Mouse (Mus musculus): ENCODE results near the gene Dglucy. TPM values are rescaled to one million over a fixed set of nuclear protein-coding genes. Genes with fewer than 3 reads are reported as not detected.

Gene Dglucy
- total RNA-seq (2012; rRNA removed) = 6.2 and 20.9 TPM in 2 replicates

DNA sequence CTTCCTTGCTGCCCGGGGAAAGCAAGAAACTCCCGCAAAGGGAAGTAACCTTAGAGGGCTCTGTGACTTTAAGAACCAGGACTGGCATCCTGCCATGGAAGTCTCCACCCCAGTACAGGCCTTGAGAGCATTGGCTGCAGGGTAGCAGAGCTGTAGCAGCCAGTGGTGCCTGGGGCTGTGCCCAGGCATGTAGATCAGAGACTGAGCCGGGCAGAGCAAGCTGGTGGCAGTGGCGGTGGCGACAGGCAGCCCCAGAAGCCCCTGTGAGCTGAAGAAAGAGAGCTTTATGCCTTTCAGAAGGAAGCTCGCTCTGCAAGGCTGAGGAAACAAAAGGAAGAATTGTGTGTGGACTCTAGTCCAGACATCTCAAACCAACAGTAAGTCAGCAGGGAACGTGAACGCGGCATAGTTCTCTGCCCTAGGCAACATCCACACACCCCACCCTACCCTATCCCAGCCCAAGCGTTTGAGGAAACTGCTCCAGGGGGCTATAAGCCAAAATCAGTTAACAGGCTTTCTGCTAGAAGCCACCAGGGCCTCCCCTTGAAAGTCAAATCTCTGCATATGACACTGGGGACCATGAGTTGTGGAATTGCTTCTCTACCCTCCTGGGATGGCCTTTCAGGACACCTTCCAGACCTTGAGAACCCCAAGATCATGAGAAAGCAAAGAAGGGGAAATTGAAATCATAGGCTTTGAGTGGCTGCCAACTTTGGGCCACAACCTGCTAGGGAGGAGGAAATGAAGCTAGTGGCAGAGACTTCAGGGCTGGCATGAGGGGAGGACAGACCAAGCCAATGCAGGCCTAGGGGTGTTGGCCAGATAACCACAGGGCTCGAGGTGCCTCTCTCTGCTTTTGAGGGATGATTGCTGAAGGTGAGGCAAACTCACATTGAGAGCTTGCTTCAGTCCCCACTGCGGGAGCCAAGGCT lies at the start of gene Dglucy:
Gene Dglucy, plus strand, starts transcription at position 124 of the 932 bp plus-strand sequence.
- no peaks in the 10 kb centered on the region for H3K9me3 ChIP-seq (ENCODE audit: control insufficient read depth, insufficient read depth, low read depth, low read length)
- H3K27ac ChIP-seq (ENCODE audit: insufficient read depth, low read depth, low read length, poor library complexity, severe bottlenecking) = no peak within 1 kb of the TSS
- in situ Hi-C loops (cut with MboI; ENCODE audit: low sequenced_read_pairs in 2 of 2, unreplicated experiment in 2 of 2) = no loop called here
- H3K36me3 ChIP-seq (ENCODE audit: control insufficient read depth, insufficient read depth, low read length, poor library complexity, severe bottlenecking) = no peaks in the 10 kb centered on the region
- no peak for DNase-seq (ENCODE audit: low read depth, low spot score)
- peak within 1 kb of the TSS; percentile 20 to 41; a peak in 3 of 4 replicates for H3K4me3 ChIP-seq (ENCODE audit: insufficient read depth in 1 of 2, low read depth in 1 of 2, low read length in 2 of 2, poor library complexity in 1 of 2, severe bottlenecking in 1 of 2)
- TF ChIP-seq HCFC1 (IDR thresholded peaks at IDR 0.05; ENCODE audit: borderline replicate concordance, insufficient read depth, low read length) (no peak), MAFK (IDR thresholded peaks at IDR 0.05; ENCODE audit: insufficient read depth, low read depth, low read length) (no peak), ZC3H11A (IDR thresholded peaks at IDR 0.05; ENCODE audit: borderline replicate concordance, low read depth, low read length) (no peak), ZNF384 (IDR thresholded peaks at IDR 0.05; ENCODE audit: low read depth, low read length) (no peak), CHD2 (IDR thresholded peaks at IDR 0.05; ENCODE audit: low read depth, low read length) (no peak)
- peak within 1 kb of the TSS; percentile 8; the same call in 1 of the 2 replicates for H3K9ac ChIP-seq (ENCODE audit: insufficient read depth, low read depth, low read length, poor library complexity, severe bottlenecking)
- peaks cover 0 to 10% of the 10 kb centered on the region in 2 experiments; a peak in 2 of 4 replicates for H3K4me1 ChIP-seq (ENCODE audit: control insufficient read depth in 2 of 2, insufficient read depth in 2 of 2, low read length in 2 of 2, poor library complexity in 1 of 2)

DNA sequence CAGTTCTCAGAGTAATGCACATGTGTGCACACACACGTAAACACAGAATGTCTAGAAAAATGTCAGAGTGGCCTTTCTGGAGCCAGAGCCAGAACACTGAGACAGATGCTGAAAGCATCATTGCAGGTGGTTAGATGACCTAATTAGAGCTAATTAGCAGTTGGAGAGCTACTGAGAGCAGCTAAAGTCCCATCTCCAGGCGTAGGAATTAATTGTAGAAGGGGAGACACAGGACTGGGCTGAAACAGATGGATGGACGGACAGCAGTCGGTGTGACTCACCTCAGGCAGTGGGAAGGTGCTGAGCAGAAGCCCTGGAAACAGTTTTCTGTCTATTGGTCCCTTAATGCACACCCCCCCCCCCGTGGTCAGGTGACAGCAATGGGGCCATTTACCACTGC lies 43.7 kb upstream of the Dglucy start:
- Histone ChIP-seq H3K9ac (ENCODE audit: insufficient read depth, low read depth, low read length, poor library complexity, severe bottlenecking) (no peak overlapping the region), H3K27ac (ENCODE audit: insufficient read depth, low read depth, low read length, poor library complexity, severe bottlenecking) (no peak overlapping the region), H3K4me3 (ENCODE audit: insufficient read depth in 1 of 2, low read depth in 1 of 2, low read length in 2 of 2, poor library complexity in 1 of 2, severe bottlenecking in 1 of 2) (no peak overlapping the region), H3K4me1 (ENCODE audit: control insufficient read depth in 2 of 2, insufficient read depth in 2 of 2, low read length in 2 of 2, poor library complexity in 1 of 2) (no peaks in the 10 kb centered on the region), H3K36me3 (ENCODE audit: control insufficient read depth, insufficient read depth, low read length, poor library complexity, severe bottlenecking) (no peaks in the 10 kb centered on the region), H3K9me3 (ENCODE audit: control insufficient read depth, insufficient read depth, low read depth, low read length) (no peaks in the 10 kb centered on the region)
- TF ChIP-seq ZC3H11A (IDR thresholded peaks at IDR 0.05; ENCODE audit: borderline replicate concordance, low read depth, low read length) (no peak), MAFK (IDR thresholded peaks at IDR 0.05; ENCODE audit: insufficient read depth, low read depth, low read length) (no peak), CHD2 (IDR thresholded peaks at IDR 0.05; ENCODE audit: low read depth, low read length) (no peak), HCFC1 (IDR thresholded peaks at IDR 0.05; ENCODE audit: borderline replicate concordance, insufficient read depth, low read length) (no peak), ZNF384 (IDR thresholded peaks at IDR 0.05; ENCODE audit: low read depth, low read length) (no peak)
- no peak for DNase-seq (ENCODE audit: low read depth, low spot score)
- in situ Hi-C loops (cut with MboI; ENCODE audit: low sequenced_read_pairs in 2 of 2, unreplicated experiment in 2 of 2) = no loop called here

DNA sequence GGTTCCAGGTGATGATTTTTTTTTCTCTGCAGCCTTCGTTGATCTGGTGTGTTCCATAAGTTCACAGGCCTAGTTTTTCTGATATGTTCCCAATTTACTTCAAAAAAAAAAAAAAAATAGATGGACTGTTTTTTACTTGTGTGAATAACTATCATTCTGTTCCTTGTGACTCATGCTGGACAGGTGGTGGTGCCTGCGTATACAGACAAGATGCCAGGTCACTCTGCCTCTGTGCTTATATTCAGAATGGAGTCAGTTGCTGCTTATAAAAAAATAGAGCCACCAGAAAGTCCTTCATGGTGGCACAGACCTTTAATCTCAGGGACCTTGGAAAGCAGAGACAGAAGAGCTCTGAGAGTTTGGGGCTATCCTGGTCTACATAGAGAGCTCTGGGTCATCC lies 43.3 kb upstream of the Dglucy start:
- TF ChIP-seq CHD2 (IDR thresholded peaks at IDR 0.05; ENCODE audit: low read depth, low read length) (no peak), MAFK (IDR thresholded peaks at IDR 0.05; ENCODE audit: insufficient read depth, low read depth, low read length) (no peak), HCFC1 (IDR thresholded peaks at IDR 0.05; ENCODE audit: borderline replicate concordance, insufficient read depth, low read length) (no peak), ZC3H11A (IDR thresholded peaks at IDR 0.05; ENCODE audit: borderline replicate concordance, low read depth, low read length) (no peak), ZNF384 (IDR thresholded peaks at IDR 0.05; ENCODE audit: low read depth, low read length) (no peak)
- in situ Hi-C loops (cut with MboI; ENCODE audit: low sequenced_read_pairs in 2 of 2, unreplicated experiment in 2 of 2) = no loop called here
- no peak overlapping the region for H3K27ac ChIP-seq (ENCODE audit: insufficient read depth, low read depth, low read length, poor library complexity, severe bottlenecking)
- no peak overlapping the region for H3K4me3 ChIP-seq (ENCODE audit: insufficient read depth in 1 of 2, low read depth in 1 of 2, low read length in 2 of 2, poor library complexity in 1 of 2, severe bottlenecking in 1 of 2)
- H3K9me3 ChIP-seq (ENCODE audit: control insufficient read depth, insufficient read depth, low read depth, low read length) = no peaks in the 10 kb centered on the region
- no peak overlapping the region for H3K9ac ChIP-seq (ENCODE audit: insufficient read depth, low read depth, low read length, poor library complexity, severe bottlenecking)
- no peaks in the 10 kb centered on the region for H3K4me1 ChIP-seq (ENCODE audit: control insufficient read depth in 2 of 2, insufficient read depth in 2 of 2, low read length in 2 of 2, poor library complexity in 1 of 2)
- no peaks in the 10 kb centered on the region for H3K36me3 ChIP-seq (ENCODE audit: control insufficient read depth, insufficient read depth, low read length, poor library complexity, severe bottlenecking)
- DNase-seq (ENCODE audit: low read depth, low spot score) = no peak

DNA sequence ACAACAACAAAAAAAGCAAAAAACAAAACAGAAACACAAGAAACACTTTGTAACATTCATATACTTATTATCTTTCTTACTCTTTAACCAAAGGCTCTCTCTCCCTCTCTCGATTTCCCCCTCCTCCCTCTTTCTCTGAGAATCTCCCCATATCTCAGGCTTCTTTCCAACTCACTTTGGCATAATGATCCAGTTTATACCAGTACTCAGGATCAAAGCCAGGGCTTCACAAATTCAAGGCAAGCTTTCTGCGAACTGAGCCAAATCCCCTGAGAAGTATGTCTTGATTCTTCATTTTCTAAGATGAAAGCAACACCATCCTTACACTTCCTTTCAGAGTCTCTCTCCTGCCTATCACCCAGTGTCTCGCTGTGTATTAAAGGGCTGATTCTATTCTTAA lies 40.4 kb upstream of the Dglucy start:
- H3K4me1 ChIP-seq (ENCODE audit: control insufficient read depth in 2 of 2, insufficient read depth in 2 of 2, low read length in 2 of 2, poor library complexity in 1 of 2) = no peaks in the 10 kb centered on the region
- no peak overlapping the region for H3K4me3 ChIP-seq (ENCODE audit: insufficient read depth in 1 of 2, low read depth in 1 of 2, low read length in 2 of 2, poor library complexity in 1 of 2, severe bottlenecking in 1 of 2)
- H3K9ac ChIP-seq (ENCODE audit: insufficient read depth, low read depth, low read length, poor library complexity, severe bottlenecking) = no peak overlapping the region
- no peaks in the 10 kb centered on the region for H3K36me3 ChIP-seq (ENCODE audit: control insufficient read depth, insufficient read depth, low read length, poor library complexity, severe bottlenecking)
- TF ChIP-seq ZC3H11A (IDR thresholded peaks at IDR 0.05; ENCODE audit: borderline replicate concordance, low read depth, low read length) (no peak), MAFK (IDR thresholded peaks at IDR 0.05; ENCODE audit: insufficient read depth, low read depth, low read length) (no peak), HCFC1 (IDR thresholded peaks at IDR 0.05; ENCODE audit: borderline replicate concordance, insufficient read depth, low read length) (no peak), ZNF384 (IDR thresholded peaks at IDR 0.05; ENCODE audit: low read depth, low read length) (no peak), CHD2 (IDR thresholded peaks at IDR 0.05; ENCODE audit: low read depth, low read length) (no peak)
- in situ Hi-C loops (cut with MboI; ENCODE audit: low sequenced_read_pairs in 2 of 2, unreplicated experiment in 2 of 2) = no loop called here
- H3K9me3 ChIP-seq (ENCODE audit: control insufficient read depth, insufficient read depth, low read depth, low read length) = no peaks in the 10 kb centered on the region
- no peak for DNase-seq (ENCODE audit: low read depth, low spot score)
- no peak overlapping the region for H3K27ac ChIP-seq (ENCODE audit: insufficient read depth, low read depth, low read length, poor library complexity, severe bottlenecking)
